Mouse (Mus musculus) hindbrain, embryonic 11.5 days (tissue): ENCODE data around the gene Slc8a2. TPM values are rescaled to one million over a fixed set of nuclear protein-coding genes. Genes with fewer than 3 reads are reported as not detected.

Experiments used
- ATAC-seq: fragments of 200-750 bp; cut with Nextera tagmentation; 2 replicates; pipeline ENCODE4 v1.8.0; 2017; ENCODE audit warnings: mild to moderate bottlenecking, moderate TSS enrichment, moderate library complexity; ENCODE audit not compliant: low FRiP score
- DNase-seq: peaks from one replicate; pipeline ENCODE4 v3.0.0-alpha.2; 2015; ENCODE audit warnings: low spot score
- H3K27ac ChIP-seq: fragments of 300-500 bp; sonication (generic); 2 replicates; pipeline ENCODE4 v1.5.1; 2014; ENCODE audit warnings: mild to moderate bottlenecking, low read depth, low read length
- H3K27me3 ChIP-seq: fragments of 300-500 bp; sonication (generic); 2 replicates; pipeline ENCODE4 v1.6.1; 2014; ENCODE audit warnings: mild to moderate bottlenecking, low read length, moderate library complexity, mixed read lengths; ENCODE audit not compliant: control insufficient read depth, insufficient read depth
- H3K36me3 ChIP-seq: fragments of 300-500 bp; sonication (generic); 2 replicates; pipeline ENCODE4 v1.6.1; 2014; ENCODE audit warnings: mild to moderate bottlenecking, low read length, moderate library complexity, mixed read lengths; ENCODE audit not compliant: control insufficient read depth, insufficient read depth
- H3K4me1 ChIP-seq: fragments of 300-500 bp; sonication (generic); replicated peaks from 2 replicates; pipeline ENCODE4 v1.6.1; 2014; ENCODE audit warnings: low read length, mixed read lengths; ENCODE audit not compliant: control insufficient read depth, insufficient read depth
- H3K4me2 ChIP-seq: fragments of 300-500 bp; sonication (generic); replicated peaks from 2 replicates; pipeline ENCODE4 v1.6.1; 2014; ENCODE audit warnings: mild to moderate bottlenecking, low read depth, low read length
- H3K4me3 ChIP-seq: fragments of 300-500 bp; sonication (generic); 2 replicates; pipeline ENCODE4 v1.5.1; 2014; ENCODE audit warnings: low read depth, low read length
- H3K9ac ChIP-seq: fragments of 300-500 bp; sonication (generic); 2 replicates; pipeline ENCODE4 v1.6.1; 2014; ENCODE audit warnings: low read depth, low read length
- H3K9me3 ChIP-seq: fragments of 300-500 bp; sonication (generic); 2 replicates; pipeline ENCODE4 v1.6.1; 2016; ENCODE audit warnings: low read length; ENCODE audit not compliant: control insufficient read depth
- WGBS: fragments of 180-500 bp; shearing (Covaris S2); extraction: QIAGEN DNeasy Blood & Tissue Kit; methylation state at CpG from one replicate; pipeline ENCODE4 v1.1.7; 2014; 5-methylcytosine and 5-hydroxymethylcytosine counted together
- polyA plus RNA-seq: library from polyadenylated mRNA; unstranded; fragments of >200 nt; fragmentation: Nextera tagmentation; extraction: Ambion mirVana; gene quantifications from 2 replicates; pipeline ENCODE4 v1.2.1, GENCODE M21; 2014

Slc8a2 gene
- polyA plus RNA-seq, 1 experiment from 2014 or later = 1.0 TPM

DNA sequence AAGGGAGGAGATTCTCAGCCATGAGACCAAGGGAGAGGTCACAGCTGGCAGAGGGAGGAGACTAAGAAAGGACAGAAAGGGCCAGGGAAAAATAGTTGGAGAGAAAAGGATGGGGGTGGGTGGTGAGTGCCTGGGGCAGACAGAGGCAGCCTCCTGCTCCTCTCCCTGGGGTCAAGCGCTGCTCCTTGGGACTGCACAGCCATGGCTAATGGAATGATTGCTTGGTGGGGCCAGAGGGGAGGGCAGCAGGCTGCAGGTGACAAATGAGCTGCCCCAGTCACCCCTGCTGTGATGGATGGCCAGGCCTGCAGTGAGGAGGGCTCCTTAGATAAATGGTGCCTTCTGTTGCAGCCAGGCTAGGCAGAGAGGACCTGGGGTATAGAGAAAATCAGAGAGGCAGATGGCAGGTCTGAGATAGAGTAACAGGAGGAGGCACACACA lies 42.5 kb downstream of the Slc8a2 start:
- peaks cover 16% of the 10 kb centered on the region for H3K4me1 ChIP-seq
- H3K27ac ChIP-seq = peak overlapping the region; percentile 97
- peak overlapping the region; percentile 33; the same call in 1 of the 2 replicates for H3K9ac ChIP-seq
- no peaks in the 10 kb centered on the region for H3K27me3 ChIP-seq
- H3K4me2 ChIP-seq = no peak overlapping the region
- 0% methylated on average over 1 of the region's 1 CpGs for WGBS
- DNase-seq (peak; percentile 77), ATAC-seq (peak; percentile 84)
- H3K9me3 ChIP-seq = no peaks in the 10 kb centered on the region
- no peak overlapping the region for H3K4me3 ChIP-seq
- H3K36me3 ChIP-seq = 0 out of 2 replicates have a peak, but pooled peaks cover 2% of the 10 kb centered on the region

GRCm38 (mm10) chr7:16172586-16173140 lies 43.0 kb downstream of the Slc8a2 start:
- H3K4me3 ChIP-seq = no peak overlapping the region
- no peaks in the 10 kb centered on the region for H3K27me3 ChIP-seq
- 8% methylated on average over 1 of the region's 1 CpGs for WGBS
- peak; percentile 39 for DNase-seq
- ATAC-seq = peak; percentile 34
- 0 out of 2 replicates have a peak, but pooled peaks cover 2% of the 10 kb centered on the region for H3K36me3 ChIP-seq
- H3K27ac ChIP-seq = peak overlapping the region; percentile 97
- H3K9me3 ChIP-seq = no peaks in the 10 kb centered on the region
- 0 out of 2 replicates have a peak overlapping the region, but pooled peaks have one; percentile 21 for H3K4me2 ChIP-seq
- peaks cover 16% of the 10 kb centered on the region for H3K4me1 ChIP-seq
- peak overlapping the region; percentile 38 for H3K9ac ChIP-seq

DNA sequence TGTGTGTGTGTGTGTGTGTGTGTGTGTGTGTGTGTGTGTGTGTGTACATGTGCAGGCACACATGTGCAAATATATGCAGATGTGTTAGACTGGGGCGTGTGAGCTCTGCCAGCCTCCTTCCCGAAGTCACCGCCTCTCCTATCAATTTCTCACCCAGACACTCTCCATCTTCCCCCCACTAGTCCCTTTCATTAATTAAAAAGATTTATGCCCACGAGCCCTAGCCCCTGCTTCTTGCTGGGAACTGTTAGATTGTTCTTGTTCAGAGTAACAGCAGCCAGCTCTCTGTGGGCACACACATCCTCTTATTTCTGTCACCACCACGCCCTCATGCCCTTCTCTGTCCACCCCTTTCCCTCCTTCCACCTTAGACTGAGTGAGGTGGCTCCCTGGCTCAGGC lies 43.5 kb downstream of the Slc8a2 start:
- no peaks in the 10 kb centered on the region for H3K9me3 ChIP-seq
- peak overlapping the region; percentile 97 for H3K27ac ChIP-seq
- 0 out of 2 replicates have a peak, but pooled peaks cover 4% of the 10 kb centered on the region for H3K36me3 ChIP-seq
- H3K9ac ChIP-seq = peak overlapping the region; percentile 60
- 0 out of 2 replicates have a peak, but pooled peaks have one; percentile 1 for ATAC-seq
- peak; percentile 21 for DNase-seq
- H3K4me3 ChIP-seq = no peak overlapping the region
- peak overlapping the region; percentile 67; the same call in 1 of the 2 replicates for H3K4me2 ChIP-seq
- H3K4me1 ChIP-seq = peaks cover 16% of the 10 kb centered on the region
- no peaks in the 10 kb centered on the region for H3K27me3 ChIP-seq
- 31% methylated on average over 5 of the region's 5 CpGs for WGBS

- peaks cover 16% of the 10 kb centered on the region for H3K4me1 ChIP-seq
- peak within 1 kb of the TSS; percentile 69 for H3K4me3 ChIP-seq
- under 1% methylated on average over 27 of the region's 42 CpGs for WGBS
- DNase-seq (peak; percentile 84), ATAC-seq (peak; percentile 81)
- H3K36me3 ChIP-seq = peaks cover 15% of the 10 kb centered on the region; the same call in 1 of the 2 replicates
- H3K27ac ChIP-seq = peak within 1 kb of the TSS; percentile 97
- no peaks in the 10 kb centered on the region for H3K27me3 ChIP-seq
- no peaks in the 10 kb centered on the region for H3K9me3 ChIP-seq
- H3K9ac ChIP-seq = peak within 1 kb of the TSS; percentile 74
- peak within 1 kb of the TSS; percentile 67 for H3K4me2 ChIP-seq
Observed at GRCm38 (mm10) chr7:16174597-16175541, 45.2 kb downstream of the Slc8a2 start, which contains the start of gene Meis3. Meis3 (plus strand) TSS chr7:16175090.

DNA sequence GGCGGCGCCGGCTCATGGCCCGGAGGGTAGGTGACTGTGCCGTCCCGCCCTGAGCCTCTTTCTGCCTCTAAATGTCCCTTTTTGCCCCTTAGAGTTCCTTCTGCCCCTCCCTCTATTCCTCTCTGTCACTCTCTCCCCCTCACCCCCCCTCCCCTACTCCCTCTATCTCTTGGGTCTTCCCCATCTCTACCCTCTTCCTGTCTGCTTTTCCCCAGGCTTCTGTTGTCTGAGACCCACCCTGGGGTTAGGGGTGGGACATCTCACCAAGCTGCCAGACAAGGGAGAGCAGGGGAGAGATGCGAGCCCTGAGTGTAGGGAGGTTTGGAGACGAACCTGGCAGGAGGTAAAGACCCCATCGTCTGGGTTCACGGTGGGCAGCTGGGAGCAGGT lies 45.9 kb downstream of the Slc8a2 start:
- 0% methylated on average over 10 of the region's 10 CpGs for WGBS
- peaks cover 16% of the 10 kb centered on the region for H3K4me1 ChIP-seq

DNA sequence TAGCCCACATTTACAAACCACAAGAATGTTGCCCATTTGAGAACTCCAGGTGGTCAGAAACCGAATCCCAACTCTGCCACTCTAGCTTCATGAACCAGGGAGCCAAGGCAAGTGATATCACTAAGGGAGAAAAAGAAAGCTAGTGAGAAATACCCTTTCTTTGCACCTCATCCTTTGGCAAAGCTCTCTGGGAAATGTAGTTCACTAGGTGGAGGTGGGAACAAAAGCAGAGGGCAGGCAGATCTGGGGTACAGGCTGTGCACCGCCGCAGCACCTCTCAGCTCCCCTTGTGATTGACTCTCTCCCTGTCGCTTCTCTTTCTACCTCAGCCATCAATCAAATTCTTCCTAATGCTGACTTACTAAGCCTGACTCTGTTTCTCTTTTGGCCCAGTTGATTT lies 48.5 kb downstream of the Slc8a2 start:
- ATAC-seq (no peak), DNase-seq (no peak)
- H3K9me3 ChIP-seq = no peaks in the 10 kb centered on the region
- H3K4me2 ChIP-seq = no peak overlapping the region
- H3K27me3 ChIP-seq = no peaks in the 10 kb centered on the region
- peaks cover 12% of the 10 kb centered on the region for H3K4me1 ChIP-seq
- no peak overlapping the region for H3K4me3 ChIP-seq
- no peak overlapping the region for H3K27ac ChIP-seq
- H3K9ac ChIP-seq = no peak overlapping the region
- WGBS = 82% methylated on average over 4 of the region's 4 CpGs
- H3K36me3 ChIP-seq = peaks cover 15% of the 10 kb centered on the region; the same call in 1 of the 2 replicates

More for the DNA sequence above, 45.9 kb downstream of the Slc8a2 start:
- peak overlapping the region; percentile 97 for H3K27ac ChIP-seq
- H3K27me3 ChIP-seq = no peaks in the 10 kb centered on the region
- peak overlapping the region; percentile 74 for H3K9ac ChIP-seq
- peaks cover 15% of the 10 kb centered on the region; the same call in 1 of the 2 replicates for H3K36me3 ChIP-seq
- no peak for DNase-seq
- peak overlapping the region; percentile 69 for H3K4me3 ChIP-seq
- H3K9me3 ChIP-seq = no peaks in the 10 kb centered on the region
- peak overlapping the region; percentile 67 for H3K4me2 ChIP-seq
- ATAC-seq = no peak; the same call in 1 of the 2 replicates

DNA sequence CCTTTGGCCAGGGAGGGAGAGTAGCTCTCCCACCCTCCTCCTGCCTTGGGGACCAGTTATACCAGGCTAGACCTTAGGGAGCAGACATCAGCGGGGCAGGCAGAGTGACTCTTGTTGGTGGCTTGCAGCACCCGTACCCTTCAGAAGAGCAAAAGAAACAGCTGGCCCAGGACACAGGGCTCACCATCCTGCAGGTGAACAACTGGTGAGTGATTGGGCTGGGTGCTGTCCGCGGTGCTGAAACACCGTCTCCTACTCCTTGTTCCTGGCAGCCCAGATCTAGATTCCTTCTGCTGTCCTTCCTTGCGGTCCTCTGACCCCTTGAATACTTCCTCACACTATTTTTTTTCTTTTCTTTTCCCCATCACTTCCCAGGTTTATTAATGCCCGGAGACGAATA lies 54.0 kb downstream of the Slc8a2 start:
- Histone ChIP-seq H3K9ac (no peak overlapping the region), H3K36me3 (peaks cover 22% of the 10 kb centered on the region), H3K9me3 (no peaks in the 10 kb centered on the region), H3K27me3 (no peaks in the 10 kb centered on the region), H3K4me1 (no peaks in the 10 kb centered on the region), H3K4me3 (no peak overlapping the region), H3K4me2 (no peak overlapping the region), H3K27ac (no peak overlapping the region)
- peak; percentile 59 for DNase-seq
- ATAC-seq = no peak
- WGBS = 37% methylated on average over 8 of the region's 8 CpGs

GRCm38 (mm10) chr7:16187494-16187893 lies 57.9 kb downstream of the Slc8a2 start:
- DNase-seq (no peak), ATAC-seq (no peak)
- no peak overlapping the region for H3K4me2 ChIP-seq
- H3K27ac ChIP-seq = no peak overlapping the region
- H3K4me1 ChIP-seq = no peaks in the 10 kb centered on the region
- H3K36me3 ChIP-seq = peaks cover 12% of the 10 kb centered on the region; the same call in 1 of the 2 replicates
- H3K9me3 ChIP-seq = no peaks in the 10 kb centered on the region
- 84% methylated on average over 8 of the region's 8 CpGs for WGBS
- no peaks in the 10 kb centered on the region for H3K27me3 ChIP-seq
- no peak overlapping the region for H3K4me3 ChIP-seq
- no peak overlapping the region for H3K9ac ChIP-seq
